Mouse (Mus musculus) MEL (cell line): ENCODE data around the gene F830045P16Rik.

Experiments used
- BHLHE40 ChIP-seq: IDR thresholded peaks from 2 replicates; pipeline ENCODE4 v1.6.1; 2012; ENCODE audit warnings: low read depth, mild to moderate bottlenecking, inconsistent platforms, low read length, improper control_type of control experiment, borderline replicate concordance
- CTCF ChIP-seq, 3 experiments: IDR thresholded peaks in 2 of 3; conservative IDR thresholded peaks in 1 of 3; 2 replicates each; pipeline ENCODE4 v1.5.1; 2011 to 2012; ENCODE audit warnings: low read length in 3 of 3, low read depth in 2 of 3, mild to moderate bottlenecking in 2 of 3, improper control_type of control experiment in 1 of 3, inconsistent platforms in 1 of 3, mixed read lengths in 1 of 3, moderate library complexity in 1 of 3; ENCODE audit not compliant: control insufficient read depth in 1 of 3, insufficient read depth in 1 of 3, poor library complexity in 1 of 3, severe bottlenecking in 1 of 3
- MAX ChIP-seq: IDR thresholded peaks from 2 replicates; pipeline ENCODE4 v1.6.1; 2011; ENCODE audit warnings: low read length, improper control_type of control experiment
- MAZ ChIP-seq: IDR thresholded peaks from 2 replicates; pipeline ENCODE4 v1.6.1; 2012; ENCODE audit warnings: low read depth, mild to moderate bottlenecking, inconsistent platforms, low read length, improper control_type of control experiment
- NRF1 ChIP-seq: IDR thresholded peaks from 2 replicates; pipeline ENCODE4 v1.6.1; 2014; ENCODE audit warnings: low read depth, mild to moderate bottlenecking, inconsistent platforms, low read length, improper control_type of control experiment, moderate library complexity; ENCODE audit not compliant: poor library complexity, insufficient read depth, severe bottlenecking
- POLR2A ChIP-seq, 2 experiments: IDR thresholded peaks; 2 replicates each; pipeline ENCODE4 v1.6.1; 2011 to 2012; ENCODE audit warnings: low read length in 2 of 2, mild to moderate bottlenecking in 2 of 2, control low read depth in 1 of 2, improper control_type of control experiment in 1 of 2, low read depth in 1 of 2, moderate library complexity in 1 of 2; ENCODE audit not compliant: control insufficient read depth in 1 of 2, insufficient read depth in 1 of 2, poor library complexity in 1 of 2
- POLR2AphosphoS2 ChIP-seq: IDR thresholded peaks from 2 replicates; pipeline ENCODE4 v1.6.1; 2011; ENCODE audit warnings: low read length, improper control_type of control experiment
- POLR2AphosphoS5 ChIP-seq: IDR thresholded peaks from 2 replicates; pipeline ENCODE4 v1.6.1; 2012; ENCODE audit warnings: low read depth, borderline replicate concordance, mild to moderate bottlenecking, inconsistent platforms, low read length, moderate library complexity, mixed read lengths
- TBP ChIP-seq: IDR thresholded peaks from 2 replicates; pipeline ENCODE4 v1.8.0; 2011; ENCODE audit warnings: low read depth, low read length, improper control_type of control experiment
- ZC3H11A ChIP-seq: IDR thresholded peaks from 2 replicates; pipeline ENCODE4 v1.6.1; 2012; ENCODE audit warnings: low read depth, mild to moderate bottlenecking, inconsistent platforms, low read length, improper control_type of control experiment

DNA sequence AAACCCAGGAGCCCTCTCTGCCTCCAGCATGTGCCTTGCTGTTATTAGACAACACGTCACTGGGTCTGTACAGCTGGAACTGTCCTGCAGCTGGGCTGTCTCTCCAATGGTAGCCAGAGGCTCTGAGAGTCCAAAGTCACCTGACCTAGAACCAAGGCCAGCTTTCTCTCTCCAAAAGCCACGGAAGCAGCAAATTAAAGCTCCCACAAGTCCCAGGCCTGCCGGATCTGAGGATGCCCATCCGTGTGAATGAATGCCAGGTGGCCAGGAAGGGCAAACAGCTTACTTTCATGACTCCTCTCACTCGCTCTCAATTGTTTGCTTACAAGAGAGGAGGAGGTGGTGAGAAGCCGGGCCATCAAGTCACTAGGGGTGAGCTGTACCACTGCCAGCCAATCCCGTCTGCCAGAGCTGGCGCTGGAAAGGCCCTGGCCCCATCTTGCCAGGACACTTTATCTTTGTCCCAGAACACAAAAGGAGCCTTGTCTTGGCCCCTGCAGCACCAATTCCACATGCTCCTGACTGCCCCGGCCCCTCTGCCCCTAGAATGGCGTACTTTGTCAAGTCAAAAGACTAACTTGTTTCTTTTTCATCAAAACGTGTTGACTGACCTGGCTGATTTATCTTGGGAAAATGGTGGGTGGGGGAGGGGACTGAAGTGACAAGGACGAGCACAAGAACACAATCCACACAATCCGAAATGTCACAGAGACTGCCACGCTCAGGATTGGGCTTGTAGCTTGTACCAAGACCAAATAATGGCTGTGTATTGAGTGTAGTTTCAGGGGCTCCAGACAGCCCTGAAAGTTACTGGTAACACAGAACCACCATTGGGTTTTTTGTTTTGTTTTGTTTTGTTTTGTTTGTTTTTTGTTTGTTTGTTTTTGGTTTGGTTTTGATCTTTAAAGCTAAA is 6.8 kb downstream of the F830045P16Rik start:
- TF ChIP-seq CTCF (IDR thresholded peaks at IDR 0.05 in 2 of 3, conservative IDR thresholded peaks at IDR 0.05 in 1 of 3; ENCODE audit: control insufficient read depth in 1 of 3, insufficient read depth in 1 of 3, low read depth in 2 of 3, low read length in 3 of 3, poor library complexity in 1 of 3, severe bottlenecking in 1 of 3) (no peak), NRF1 (no peak), POLR2AphosphoS2 (no peak), BHLHE40 (no peak), MAX (no peak), TBP (no peak), POLR2AphosphoS5 (no peak), ZC3H11A (no peak), POLR2A (IDR thresholded peaks at IDR 0.05; ENCODE audit: control insufficient read depth in 1 of 2, insufficient read depth in 1 of 2, low read depth in 1 of 2, low read length in 2 of 2, poor library complexity in 1 of 2) (no peak), MAZ (no peak)
